Mouse (Mus musculus): ENCODE measurements around the gene Proser3. TPM values are rescaled to one million over a fixed set of nuclear protein-coding genes. Genes with fewer than 3 reads are reported as not detected.

Proser3 gene
- polyA plus RNA-seq, 1 experiment from 2014 or later = 12.6 TPM

DNA sequence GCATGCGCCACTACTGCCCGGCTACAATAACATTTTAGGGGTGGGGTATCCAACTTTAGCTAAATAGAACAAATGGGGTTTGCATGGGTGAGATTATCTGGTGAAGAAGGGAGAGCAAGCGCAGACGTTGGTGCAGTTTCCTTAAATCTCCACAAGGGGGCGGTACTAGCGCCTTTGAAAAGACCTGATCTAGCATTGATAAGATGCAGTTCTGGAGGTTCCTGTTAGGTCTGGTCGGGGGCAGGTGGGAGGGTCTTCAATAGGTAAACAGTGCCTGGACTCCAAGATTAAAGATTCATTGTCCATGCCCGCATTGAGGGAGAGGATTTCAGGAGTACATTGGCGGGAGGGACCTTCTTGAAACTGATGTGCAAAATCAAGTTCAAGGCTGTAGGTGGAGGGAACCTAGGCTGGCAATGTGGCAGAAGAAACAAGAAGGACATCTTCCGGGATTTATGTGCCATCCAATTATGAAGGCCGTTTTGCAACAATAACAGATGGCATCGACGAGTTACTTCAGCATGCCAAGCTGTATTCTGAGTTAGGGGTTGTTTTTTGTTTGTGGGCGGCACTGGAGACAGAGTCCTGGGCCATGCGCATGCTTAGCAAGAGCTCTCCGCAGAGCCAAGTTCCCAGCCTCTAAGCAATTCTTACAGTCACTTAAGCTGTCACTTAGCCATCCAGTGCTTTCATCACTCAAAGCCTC lies 61.7 kb downstream of the Proser3 start:
- no peaks in the 10 kb centered on the region for H3K4me1 ChIP-seq (ENCODE audit: control insufficient read depth, insufficient read depth, low read length)
- H3K9ac ChIP-seq (ENCODE audit: low read length) = no peak overlapping the region
- H3K4me3 ChIP-seq (replicated peaks; ENCODE audit: low read length) = no peak overlapping the region
- H3K9me3 ChIP-seq (replicated peaks; ENCODE audit: control insufficient read depth, low read length) = no peaks in the 10 kb centered on the region
- H3K36me3 ChIP-seq (ENCODE audit: control insufficient read depth, insufficient read depth, low read length) = no peaks in the 10 kb centered on the region
- no peak overlapping the region for H3K4me2 ChIP-seq (ENCODE audit: low read depth, low read length)
- no peaks in the 10 kb centered on the region for H3K27me3 ChIP-seq (ENCODE audit: control insufficient read depth, insufficient read depth, low read length)
- 28% methylated on average over 16 of the region's 16 CpGs for WGBS
- no peak overlapping the region for H3K27ac ChIP-seq (ENCODE audit: low read length)
- ATAC-seq (ENCODE audit: insufficient read depth, low FRiP score) = no peak

Small RNAs within 50 kb of the gene (microRNA-seq; reads per million reads assigned to microRNA genes)
- gene Gm38670 (0.99 reads per million), gene Mir3569 (not detected)

Other genes with a start within 250 kb of the Proser3 start
- gene Alkbh6, start 243.6 kb downstream of the Proser3 start, polyA plus RNA-seq (2015; fragmentation: Nextera tagmentation; extraction: Ambion mirVana) = 64.4 and 64.7 TPM in 2 replicates
- gene Syne4, start 237.5 kb downstream of the Proser3 start, polyA plus RNA-seq (2015; fragmentation: Nextera tagmentation; extraction: Ambion mirVana) = 54.0 and 54.3 TPM in 2 replicates
- 1.2 TPM in 1 of 2 replicates, not detected in the other for gene E130208F15Rik, start 230.6 kb downstream of the Proser3 start, polyA plus RNA-seq (2015; fragmentation: Nextera tagmentation; extraction: Ambion mirVana)
- gene Sdhaf1, start 228.4 kb downstream of the Proser3 start, polyA plus RNA-seq (2015; fragmentation: Nextera tagmentation; extraction: Ambion mirVana) = 12.1 and 14.6 TPM in 2 replicates
- gene Lrfn3, start 189.5 kb downstream of the Proser3 start, polyA plus RNA-seq (2015; fragmentation: Nextera tagmentation; extraction: Ambion mirVana) = 4.0 and 4.6 TPM in 2 replicates
- gene Tyrobp, start 138.5 kb downstream of the Proser3 start, polyA plus RNA-seq (2015; fragmentation: Nextera tagmentation; extraction: Ambion mirVana) = 71.0 and 75.8 TPM in 2 replicates
- gene Hcst, start 132.4 kb downstream of the Proser3 start, polyA plus RNA-seq (2015; fragmentation: Nextera tagmentation; extraction: Ambion mirVana) = 1.9 and 2.0 TPM in 2 replicates
- gene Nfkbid, start 130.6 kb downstream of the Proser3 start, polyA plus RNA-seq (2015; fragmentation: Nextera tagmentation; extraction: Ambion mirVana) = 1.5 and 2.0 TPM in 2 replicates
- 29.2 and 33.0 TPM in 2 replicates for gene Aplp1, start 106.8 kb downstream of the Proser3 start, polyA plus RNA-seq (2015; fragmentation: Nextera tagmentation; extraction: Ambion mirVana)
- gene Kirrel2, start 94.6 kb downstream of the Proser3 start, polyA plus RNA-seq (2015; fragmentation: Nextera tagmentation; extraction: Ambion mirVana) = 1.4 and 1.9 TPM in 2 replicates
- gene Nphs1, start 94.0 kb downstream of the Proser3 start, polyA plus RNA-seq (2015; fragmentation: Nextera tagmentation; extraction: Ambion mirVana) = 3.4 and 4.2 TPM in 2 replicates
- 3.6 and 4.0 TPM in 2 replicates for gene Prodh2, start 58.7 kb downstream of the Proser3 start, polyA plus RNA-seq (2015; fragmentation: Nextera tagmentation; extraction: Ambion mirVana)
- gene Arhgap33, start 17.2 kb downstream of the Proser3 start, polyA plus RNA-seq (2015; fragmentation: Nextera tagmentation; extraction: Ambion mirVana) = 5.6 and 5.7 TPM in 2 replicates
- gene Hspb6, start 121 bp downstream of the Proser3 start, polyA plus RNA-seq (2015; fragmentation: Nextera tagmentation; extraction: Ambion mirVana) = 69.8 and 72.4 TPM in 2 replicates
- 53.8 and 58.5 TPM in 2 replicates for gene Lin37, start 7.5 kb upstream of the Proser3 start, polyA plus RNA-seq (2015; fragmentation: Nextera tagmentation; extraction: Ambion mirVana)
- 73.4 and 80.7 TPM in 2 replicates for gene U2af1l4, start 11.0 kb upstream of the Proser3 start, polyA plus RNA-seq (2015; fragmentation: Nextera tagmentation; extraction: Ambion mirVana)
- gene Gm49396, start 11.0 kb upstream of the Proser3 start, polyA plus RNA-seq (2015; fragmentation: Nextera tagmentation; extraction: Ambion mirVana) = 12.6 and 14.6 TPM in 2 replicates
- 137 and 156 TPM in 2 replicates for gene Psenen, start 11.3 kb upstream of the Proser3 start, polyA plus RNA-seq (2015; fragmentation: Nextera tagmentation; extraction: Ambion mirVana)
- 3.6 and 4.1 TPM in 2 replicates for gene Igflr1, start 13.1 kb upstream of the Proser3 start, polyA plus RNA-seq (2015; fragmentation: Nextera tagmentation; extraction: Ambion mirVana)
- 6.5 and 7.9 TPM in 2 replicates for gene Kmt2b, start 36.4 kb upstream of the Proser3 start, polyA plus RNA-seq (2015; fragmentation: Nextera tagmentation; extraction: Ambion mirVana)
- 1.3 and 1.4 TPM in 2 replicates for gene Zbtb32, start 46.6 kb upstream of the Proser3 start, polyA plus RNA-seq (2015; fragmentation: Nextera tagmentation; extraction: Ambion mirVana)
- 4.7 and 9.5 TPM in 2 replicates for gene Upk1a, start 60.5 kb upstream of the Proser3 start, polyA plus RNA-seq (2015; fragmentation: Nextera tagmentation; extraction: Ambion mirVana)
- 1,000 and 1,051 TPM in 2 replicates for gene Cox6b1, start 73.9 kb upstream of the Proser3 start, polyA plus RNA-seq (2015; fragmentation: Nextera tagmentation; extraction: Ambion mirVana)
- gene Etv2, start 83.6 kb upstream of the Proser3 start, polyA plus RNA-seq (2015; fragmentation: Nextera tagmentation; extraction: Ambion mirVana) = 0.13 TPM in 1 of 2 replicates, not detected in the other
- gene Rbm42, start 98.0 kb upstream of the Proser3 start, polyA plus RNA-seq (2015; fragmentation: Nextera tagmentation; extraction: Ambion mirVana) = 78.5 and 83.7 TPM in 2 replicates
- gene Haus5, start 112.7 kb upstream of the Proser3 start, polyA plus RNA-seq (2015; fragmentation: Nextera tagmentation; extraction: Ambion mirVana) = 36.9 and 41.7 TPM in 2 replicates
- gene Pmis2, start 119.3 kb upstream of the Proser3 start, polyA plus RNA-seq (2015; fragmentation: Nextera tagmentation; extraction: Ambion mirVana) = not detected in 2 replicates
- gene 2200002J24Rik, start 146.6 kb upstream of the Proser3 start, polyA plus RNA-seq (2015; fragmentation: Nextera tagmentation; extraction: Ambion mirVana) = 5.5 and 6.2 TPM in 2 replicates
- 22.3 and 44.6 TPM in 2 replicates for gene Atp4a, start 159.9 kb upstream of the Proser3 start, polyA plus RNA-seq (2015; fragmentation: Nextera tagmentation; extraction: Ambion mirVana)
- 215 and 232 TPM in 2 replicates for gene Tmem147, start 177.2 kb upstream of the Proser3 start, polyA plus RNA-seq (2015; fragmentation: Nextera tagmentation; extraction: Ambion mirVana)
- gene Gapdhs, start 191.4 kb upstream of the Proser3 start, polyA plus RNA-seq (2015; fragmentation: Nextera tagmentation; extraction: Ambion mirVana) = 0.28 and 0.40 TPM in 2 replicates
- gene Sbsn, start 199.2 kb upstream of the Proser3 start, polyA plus RNA-seq (2015; fragmentation: Nextera tagmentation; extraction: Ambion mirVana) = 62.5 and 98.8 TPM in 2 replicates
- gene Dmkn, start 211.5 kb upstream of the Proser3 start, polyA plus RNA-seq (2015; fragmentation: Nextera tagmentation; extraction: Ambion mirVana) = 391 and 628 TPM in 2 replicates
- gene Krtdap, start 235.6 kb upstream of the Proser3 start, polyA plus RNA-seq (2015; fragmentation: Nextera tagmentation; extraction: Ambion mirVana) = 767 and 1,136 TPM in 2 replicates